Mouse (Mus musculus): ENCODE data around the gene Vmn2r113. TPM values are rescaled to one million over a fixed set of nuclear protein-coding genes. Genes with fewer than 3 reads are reported as not detected.
"Not testable (repeated sequence)": the region's sequence is repeated elsewhere in the genome, so short reads cannot be mapped to it uniquely, and the experiment has no call there.

Vmn2r113 gene
- polyA plus RNA-seq (2012; rRNA removed): not detected in 2 replicates

GRCm38 (mm10) chr17:22942684-22943083, at the start of gene Vmn2r113:
Gene Vmn2r113 (plus strand): TSS chr17:22942984.
- WGBS: no CpG with 5 or more reads among the region's 4 CpGs
- not testable (repeated sequence) for H3K27ac ChIP-seq (ENCODE audit: insufficient read depth, low read depth, low read length); H3K36me3 ChIP-seq (ENCODE audit: control insufficient read depth, insufficient read depth, low read length); H3K4me3 ChIP-seq (ENCODE audit: low read depth, low read length); H3K27me3 ChIP-seq (ENCODE audit: control insufficient read depth, insufficient read depth, low read length); H3K4me1 ChIP-seq (ENCODE audit: control insufficient read depth, insufficient read depth, insufficient read length, low read length)

Other genes starting within 250 kb of the Vmn2r113 start
- 0.15 and 0.28 TPM in 2 replicates for gene Zfp945, start 75.8 kb upstream of the Vmn2r113 start, polyA plus RNA-seq (2012; rRNA removed)
- gene Vmn2r-ps130, start 118.2 kb downstream of the Vmn2r113 start, polyA plus RNA-seq (2012; rRNA removed): not detected in 2 replicates